Mouse (Mus musculus): ENCODE results near the gene Cd3eap. TPM values are rescaled to one million over a fixed set of nuclear protein-coding genes. Genes with fewer than 3 reads are reported as not detected.

Gene Cd3eap
- polyA plus RNA-seq (2015; fragmentation: Nextera tagmentation; extraction: Ambion mirVana) = 19.8 and 23.3 TPM in 2 replicates

DNA sequence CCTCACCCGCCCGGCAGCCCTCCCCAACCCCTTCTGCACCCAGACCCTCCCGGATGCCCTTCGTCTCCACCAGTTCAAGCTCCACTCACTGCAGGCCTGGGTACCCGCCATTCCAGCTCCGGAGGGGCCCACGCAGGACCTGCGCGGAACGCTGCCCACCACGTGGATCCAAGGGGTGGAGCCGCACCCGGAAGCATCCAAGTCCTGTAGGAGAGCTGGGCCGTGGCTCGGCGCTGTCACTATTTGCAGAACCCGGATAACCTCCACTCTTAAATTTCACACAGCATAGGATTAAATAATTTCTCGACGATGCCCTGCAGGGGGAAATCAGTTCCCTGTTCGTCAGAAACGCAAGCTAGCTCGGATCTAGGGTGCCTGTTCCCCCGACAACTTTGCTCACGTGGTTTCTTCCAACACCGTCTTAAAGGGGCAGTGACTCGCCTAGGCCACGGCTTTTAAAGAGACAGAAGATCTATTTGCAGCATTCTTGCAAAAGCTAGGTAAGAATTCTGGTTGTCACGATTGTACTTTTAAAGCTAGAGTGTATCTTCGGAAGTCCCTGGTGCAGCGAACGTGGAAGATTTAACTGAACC lies at the start of gene Cd3eap, which contains the start of gene Ppp1r13l:
Gene Cd3eap (minus strand): TSS at position 185 of the 593 bp plus-strand sequence.
Gene Ppp1r13l (plus strand): TSS at position 451 of the 593 bp plus-strand sequence.

DNA sequence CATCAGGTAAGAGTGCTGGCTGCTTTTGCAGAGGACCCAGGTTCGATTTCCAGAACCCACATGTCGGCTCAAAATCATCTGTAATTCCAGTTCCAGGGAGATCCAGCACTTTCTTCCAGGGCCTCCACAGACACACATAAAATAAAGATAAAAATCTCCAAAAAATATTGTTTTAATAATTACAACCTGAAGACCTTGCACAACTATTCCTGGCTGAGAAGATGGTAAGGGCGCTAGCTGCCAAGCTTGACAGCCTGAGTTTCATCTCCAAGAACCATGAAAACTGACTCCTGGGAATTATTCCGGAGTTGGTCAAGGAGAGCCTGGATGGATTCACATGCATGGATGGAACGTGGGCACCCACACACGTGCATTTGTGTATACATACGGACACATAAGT lies 45.2 kb upstream of the Cd3eap start, which contains the start of gene Ckm:
Gene Ckm (plus strand): TSS at position 301 of the 400 bp plus-strand sequence.

DNA sequence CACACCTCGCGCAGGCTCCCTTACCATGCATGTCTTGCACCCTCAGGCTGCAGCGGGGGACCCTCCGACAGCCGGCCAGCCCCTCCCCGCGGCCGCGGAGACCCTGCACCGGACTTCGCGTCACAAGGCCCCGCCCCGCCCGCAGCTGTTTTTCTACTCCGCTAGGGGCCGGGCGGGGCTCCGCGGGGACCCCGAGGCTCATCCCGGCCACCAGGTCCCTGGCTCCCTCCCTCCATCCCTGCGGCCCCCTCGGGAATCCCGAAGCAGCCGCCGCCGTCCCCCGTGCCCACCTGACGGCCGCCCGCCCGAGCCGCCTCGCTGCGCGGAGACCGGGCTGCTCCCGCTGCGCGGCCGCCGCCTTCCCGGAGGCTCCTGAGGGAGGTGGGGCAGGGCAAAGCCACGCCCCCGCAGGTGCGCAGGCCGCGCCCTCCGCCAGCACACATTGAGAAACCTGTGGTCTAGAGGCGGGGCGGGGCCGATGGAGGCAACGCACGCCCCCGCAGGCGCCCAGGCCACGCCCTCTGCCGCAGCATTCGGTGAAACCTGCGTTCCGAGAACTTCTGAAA lies 44.5 kb upstream of the Cd3eap start, which contains the start of gene Klc3:
Gene Klc3 (minus strand): TSS at position 374 of the 566 bp plus-strand sequence.

DNA sequence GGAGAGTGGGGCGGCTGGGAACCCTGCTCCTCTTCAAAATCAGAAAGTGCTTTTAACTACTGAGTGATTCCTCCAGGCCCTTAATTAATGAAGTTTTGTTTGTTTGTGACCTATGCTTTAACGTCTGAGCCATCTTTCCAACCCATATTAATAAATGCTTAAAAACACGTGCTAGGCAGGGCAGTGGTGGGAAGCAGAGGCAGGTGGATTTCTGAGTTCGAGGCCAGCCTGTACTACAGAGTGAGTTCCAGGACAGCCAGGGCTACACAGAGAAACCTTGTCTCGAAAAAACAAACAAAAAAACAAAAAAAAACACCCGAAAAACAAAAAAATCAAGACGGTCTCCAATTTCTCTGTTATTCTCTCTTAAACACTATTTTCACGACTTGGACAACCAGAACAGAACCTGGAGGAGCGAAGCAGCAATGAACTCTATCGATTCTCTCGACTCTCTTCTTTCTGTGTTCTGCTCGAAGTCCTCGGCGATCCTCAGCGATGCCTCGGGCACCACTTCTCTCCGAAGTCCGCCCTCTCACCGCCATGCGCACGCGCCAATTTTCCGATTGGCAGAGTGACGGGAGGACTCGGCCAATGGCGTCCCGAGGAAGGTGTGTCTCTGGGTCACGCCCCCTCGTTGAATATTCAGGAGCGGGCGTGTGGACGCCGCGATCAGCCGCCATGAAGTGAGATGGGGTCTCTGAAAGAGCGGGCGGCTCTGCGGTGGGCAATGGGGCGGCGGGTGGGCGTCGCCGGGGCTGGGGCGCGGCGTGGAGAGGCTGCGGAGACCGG lies 22.3 kb upstream of the Cd3eap start, which contains the start of gene Ercc2:
Gene Ercc2 (plus strand): TSS at position 634 of the 789 bp plus-strand sequence.

GRCm38 (mm10) chr7:19344237-19344847 lies 14.9 kb downstream of the Cd3eap start, which contains the start of gene Ercc1:
Ercc1 (plus strand) TSS chr7:19344778.

GRCm38 (mm10) chr7:19309884-19310641 lies 49.2 kb downstream of the Cd3eap start, which contains the start of gene Fosb:
Fosb (minus strand) TSS chr7:19310051.

MicroRNAs encoded within 50 kb of the gene (microRNA counts, 519-probe panel; counts per million panel counts)
- 40.5 counts per million for microRNA mmu-miR-343

Small RNAs within 50 kb of the gene (microRNA-seq; reads per million reads assigned to microRNA genes)
- not detected for gene Mir343

Other genes starting within 250 kb of the Cd3eap start
- 6.2 and 6.3 TPM in 2 replicates for gene Gm4969, start 241.1 kb downstream of the Cd3eap start, polyA plus RNA-seq (2015; fragmentation: Nextera tagmentation; extraction: Ambion mirVana)
- gene Fbxo46, start 239.6 kb downstream of the Cd3eap start, polyA plus RNA-seq (2015; fragmentation: Nextera tagmentation; extraction: Ambion mirVana) = 10.3 and 11.0 TPM in 2 replicates
- 25.2 and 26.6 TPM in 2 replicates for gene Qpctl, start 210.2 kb downstream of the Cd3eap start, polyA plus RNA-seq (2015; fragmentation: Nextera tagmentation; extraction: Ambion mirVana)
- 115 and 116 TPM in 2 replicates for gene Snrpd2, start 209.8 kb downstream of the Cd3eap start, polyA plus RNA-seq (2015; fragmentation: Nextera tagmentation; extraction: Ambion mirVana)
- 0.84 and 1.1 TPM in 2 replicates for gene Gipr, start 193.4 kb downstream of the Cd3eap start, polyA plus RNA-seq (2015; fragmentation: Nextera tagmentation; extraction: Ambion mirVana)
- gene Eml2, start 183.1 kb downstream of the Cd3eap start, polyA plus RNA-seq (2015; fragmentation: Nextera tagmentation; extraction: Ambion mirVana) = 26.8 and 28.3 TPM in 2 replicates
- 5.1 and 5.6 TPM in 2 replicates for gene Gpr4, start 146.9 kb downstream of the Cd3eap start, polyA plus RNA-seq (2015; fragmentation: Nextera tagmentation; extraction: Ambion mirVana)
- 33.3 and 38.2 TPM in 2 replicates for gene Opa3, start 131.1 kb downstream of the Cd3eap start, polyA plus RNA-seq (2015; fragmentation: Nextera tagmentation; extraction: Ambion mirVana)
- gene Vasp, start 87.7 kb downstream of the Cd3eap start, polyA plus RNA-seq (2015; fragmentation: Nextera tagmentation; extraction: Ambion mirVana) = 31.8 and 36.1 TPM in 2 replicates
- 1.1 and 2.7 TPM in 2 replicates for gene Ppm1n, start 79.4 kb downstream of the Cd3eap start, polyA plus RNA-seq (2015; fragmentation: Nextera tagmentation; extraction: Ambion mirVana)
- 119 and 126 TPM in 2 replicates for gene Rtn2, start 76.9 kb downstream of the Cd3eap start, polyA plus RNA-seq (2015; fragmentation: Nextera tagmentation; extraction: Ambion mirVana)
- gene Fosb, start 49.4 kb downstream of the Cd3eap start, polyA plus RNA-seq (2015; fragmentation: Nextera tagmentation; extraction: Ambion mirVana) = 0.13 and 0.23 TPM in 2 replicates
- gene Ercc1, start 14.7 kb downstream of the Cd3eap start, polyA plus RNA-seq (2015; fragmentation: Nextera tagmentation; extraction: Ambion mirVana) = 72.6 and 76.5 TPM in 2 replicates
- gene Ppp1r13l, start 266 bp upstream of the Cd3eap start, polyA plus RNA-seq (2015; fragmentation: Nextera tagmentation; extraction: Ambion mirVana) = 1.0 and 1.2 TPM in 2 replicates
- gene Ercc2, start 22.5 kb upstream of the Cd3eap start, polyA plus RNA-seq (2015; fragmentation: Nextera tagmentation; extraction: Ambion mirVana) = 13.1 and 15.2 TPM in 2 replicates
- 1.0 and 1.9 TPM in 2 replicates for gene Klc3, start 44.6 kb upstream of the Cd3eap start, polyA plus RNA-seq (2015; fragmentation: Nextera tagmentation; extraction: Ambion mirVana)
- 5.1 and 5.3 TPM in 2 replicates for gene Ckm, start 45.3 kb upstream of the Cd3eap start, polyA plus RNA-seq (2015; fragmentation: Nextera tagmentation; extraction: Ambion mirVana)
- gene Mark4, start 99.3 kb upstream of the Cd3eap start, polyA plus RNA-seq (2015; fragmentation: Nextera tagmentation; extraction: Ambion mirVana) = 20.9 and 23.9 TPM in 2 replicates
- 3.6 and 3.9 TPM in 2 replicates for gene Exoc3l2, start 103.8 kb upstream of the Cd3eap start, polyA plus RNA-seq (2015; fragmentation: Nextera tagmentation; extraction: Ambion mirVana)
- 4.4 and 5.5 TPM in 2 replicates for gene Bloc1s3, start 148.9 kb upstream of the Cd3eap start, polyA plus RNA-seq (2015; fragmentation: Nextera tagmentation; extraction: Ambion mirVana)
- gene Trappc6a, start 148.9 kb upstream of the Cd3eap start, polyA plus RNA-seq (2015; fragmentation: Nextera tagmentation; extraction: Ambion mirVana) = 36.9 and 39.7 TPM in 2 replicates
- gene Nkpd1, start 158.4 kb upstream of the Cd3eap start, polyA plus RNA-seq (2015; fragmentation: Nextera tagmentation; extraction: Ambion mirVana) = 1.4 and 2.5 TPM in 2 replicates
- gene Ppp1r37, start 203.6 kb upstream of the Cd3eap start, polyA plus RNA-seq (2015; fragmentation: Nextera tagmentation; extraction: Ambion mirVana) = 40.4 and 42.7 TPM in 2 replicates
- gene Zfp296, start 217.8 kb upstream of the Cd3eap start, polyA plus RNA-seq (2015; fragmentation: Nextera tagmentation; extraction: Ambion mirVana) = 0.15 TPM in 1 of 2 replicates, not detected in the other
- gene Gemin7, start 218.1 kb upstream of the Cd3eap start, polyA plus RNA-seq (2015; fragmentation: Nextera tagmentation; extraction: Ambion mirVana) = 160 and 163 TPM in 2 replicates
- gene Clasrp, start 245.0 kb upstream of the Cd3eap start, polyA plus RNA-seq (2015; fragmentation: Nextera tagmentation; extraction: Ambion mirVana) = 58.6 and 67.4 TPM in 2 replicates